Mouse (Mus musculus): ENCODE data around the gene Haus3. TPM values are rescaled to one million over a fixed set of nuclear protein-coding genes. Genes with fewer than 3 reads are reported as not detected.

The Haus3 gene
- polyA plus RNA-seq, 1 experiment from 2014 or later, result 57.0 TPM

DNA sequence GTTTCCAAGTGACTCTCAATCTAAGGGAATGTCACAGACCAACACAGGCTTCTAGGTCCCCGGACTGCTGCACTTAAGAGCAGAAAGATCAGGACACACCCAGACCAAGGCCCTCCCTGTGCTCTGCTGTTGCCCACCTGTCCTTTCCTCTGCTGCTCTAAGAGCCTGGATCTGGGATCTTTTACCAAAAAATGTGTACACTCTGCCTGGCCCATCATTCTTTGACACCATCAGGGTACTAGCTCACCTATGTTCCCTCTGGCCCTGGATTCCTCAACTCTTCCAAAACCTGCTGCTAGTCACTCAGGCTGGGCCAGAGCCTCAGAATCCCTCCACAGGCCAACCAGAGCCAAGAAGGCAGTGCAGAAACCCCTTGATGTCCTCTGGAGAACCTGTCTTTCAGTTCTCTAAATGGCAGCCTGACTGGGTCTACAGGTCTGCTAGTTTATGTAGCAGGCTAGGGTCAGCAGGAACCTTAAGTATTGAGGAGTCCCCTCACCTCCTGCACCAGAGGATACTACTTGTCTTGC lies 15.8 kb upstream of the Haus3 start:
- H3K27me3 ChIP-seq (ENCODE audit: control insufficient read depth, insufficient read depth, low read length), result no peaks in the 10 kb centered on the region
- H3K36me3 ChIP-seq (ENCODE audit: control insufficient read depth, insufficient read depth, low read length), result peaks cover 2% of the 10 kb centered on the region; the same call in 1 of the 2 replicates
- H3K4me3 ChIP-seq (ENCODE audit: low read depth, low read length), result no peak overlapping the region
- peaks cover 16% of the 10 kb centered on the region for H3K4me1 ChIP-seq (ENCODE audit: control insufficient read depth, insufficient read depth, low read length)
- H3K9me3 ChIP-seq (ENCODE audit: control insufficient read depth, low read length), result no peaks in the 10 kb centered on the region
- peak overlapping the region; percentile 90; the same call in 1 of the 2 replicates for H3K4me2 ChIP-seq (ENCODE audit: low read depth, severe bottlenecking)
- DNase-seq (ENCODE audit: low spot score), result no peak
- ATAC-seq (ENCODE audit: insufficient number of reproducible peaks, low FRiP score, low TSS enrichment, low read depth), result no peak
- WGBS, result 95% methylated on average over 1 of the region's 1 CpGs
- H3K9ac ChIP-seq (ENCODE audit: low read length), result no peak overlapping the region
- H3K27ac ChIP-seq (replicated peaks; ENCODE audit: low read depth, low read length), result no peak overlapping the region

DNA sequence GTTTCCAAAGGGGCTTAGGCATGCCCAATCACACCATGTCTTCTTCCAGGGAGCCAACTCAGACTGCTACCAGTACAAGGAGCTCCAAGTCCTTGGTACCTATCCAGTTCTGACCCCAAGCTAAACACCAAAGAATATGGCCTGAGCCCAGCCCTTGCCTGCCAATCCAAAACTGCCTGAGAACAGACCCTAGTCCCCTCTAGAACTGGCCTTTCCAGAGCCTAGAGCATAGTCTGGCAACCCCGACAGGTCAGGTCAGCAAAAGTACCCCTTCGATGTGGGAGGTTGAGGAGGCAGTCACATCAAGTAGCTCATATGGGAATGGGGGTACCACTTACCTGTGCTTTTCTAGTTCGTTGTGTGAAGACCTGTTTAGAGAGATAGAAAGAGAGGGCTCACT lies 14.6 kb upstream of the Haus3 start:
- DNase-seq (ENCODE audit: low spot score), result no peak
- H3K9ac ChIP-seq (ENCODE audit: low read length), result no peak overlapping the region

DNA sequence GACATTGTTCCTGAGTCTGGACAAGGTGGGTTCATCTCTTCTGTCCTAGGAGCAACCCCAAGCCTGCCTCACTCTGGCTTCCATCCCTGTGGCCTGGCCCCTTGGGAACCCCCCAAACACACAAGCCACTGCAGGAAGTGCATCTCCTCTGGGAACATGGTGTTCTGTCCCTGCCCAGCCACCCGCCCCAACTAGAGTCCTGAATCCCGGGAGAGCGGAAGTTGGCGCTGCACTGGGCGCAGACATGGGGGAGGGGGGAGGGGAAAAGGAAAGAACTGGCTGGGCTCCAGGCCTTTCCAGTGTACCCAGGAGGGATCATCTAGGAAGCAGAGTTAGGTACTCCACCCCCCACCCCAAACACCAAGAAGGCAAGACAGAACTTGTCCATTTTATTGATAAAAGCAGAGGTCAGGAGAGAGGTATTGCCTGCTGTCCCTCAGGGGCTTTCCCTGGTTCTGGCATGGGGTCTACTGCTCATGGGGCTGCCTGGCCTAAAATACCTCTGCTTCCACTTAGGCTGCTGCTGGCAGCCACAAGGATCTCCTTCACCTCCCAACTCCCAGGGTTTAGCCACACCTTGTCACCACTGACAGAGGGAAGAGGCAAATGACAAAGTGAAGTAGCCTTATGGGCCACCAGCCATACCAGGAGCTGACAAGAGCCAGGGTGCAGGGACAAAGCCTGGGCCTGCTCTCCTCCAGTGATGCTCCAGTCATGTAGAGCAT lies 14.0 kb upstream of the Haus3 start:
- Histone ChIP-seq H3K36me3 (ENCODE audit: control insufficient read depth, insufficient read depth, low read length) (peaks cover 2% of the 10 kb centered on the region; the same call in 1 of the 2 replicates), H3K4me3 (ENCODE audit: low read depth, low read length) (no peak overlapping the region), H3K27me3 (ENCODE audit: control insufficient read depth, insufficient read depth, low read length) (no peaks in the 10 kb centered on the region), H3K4me1 (ENCODE audit: control insufficient read depth, insufficient read depth, low read length) (peaks cover 13% of the 10 kb centered on the region), H3K9me3 (ENCODE audit: control insufficient read depth, low read length) (no peaks in the 10 kb centered on the region), H3K9ac (ENCODE audit: low read length) (no peak overlapping the region), H3K4me2 (ENCODE audit: low read depth, severe bottlenecking) (no peak overlapping the region), H3K27ac (replicated peaks; ENCODE audit: low read depth, low read length) (no peak overlapping the region)
- WGBS, result 79% methylated on average over 5 of the region's 5 CpGs
- no peak for ATAC-seq (ENCODE audit: insufficient number of reproducible peaks, low FRiP score, low TSS enrichment, low read depth)
- no peak for DNase-seq (ENCODE audit: low spot score)

More for the DNA sequence above, 14.6 kb upstream of the Haus3 start:
- no peak for ATAC-seq (ENCODE audit: insufficient number of reproducible peaks, low FRiP score, low TSS enrichment, low read depth)
- Histone ChIP-seq H3K4me3 (ENCODE audit: low read depth, low read length) (no peak overlapping the region), H3K4me2 (ENCODE audit: low read depth, severe bottlenecking) (no peak overlapping the region), H3K9me3 (ENCODE audit: control insufficient read depth, low read length) (no peaks in the 10 kb centered on the region), H3K4me1 (ENCODE audit: control insufficient read depth, insufficient read depth, low read length) (peaks cover 16% of the 10 kb centered on the region), H3K36me3 (ENCODE audit: control insufficient read depth, insufficient read depth, low read length) (peaks cover 2% of the 10 kb centered on the region; the same call in 1 of the 2 replicates), H3K27me3 (ENCODE audit: control insufficient read depth, insufficient read depth, low read length) (no peaks in the 10 kb centered on the region), H3K27ac (replicated peaks; ENCODE audit: low read depth, low read length) (no peak overlapping the region)
- WGBS, result 88% methylated on average over 3 of the region's 3 CpGs

DNA sequence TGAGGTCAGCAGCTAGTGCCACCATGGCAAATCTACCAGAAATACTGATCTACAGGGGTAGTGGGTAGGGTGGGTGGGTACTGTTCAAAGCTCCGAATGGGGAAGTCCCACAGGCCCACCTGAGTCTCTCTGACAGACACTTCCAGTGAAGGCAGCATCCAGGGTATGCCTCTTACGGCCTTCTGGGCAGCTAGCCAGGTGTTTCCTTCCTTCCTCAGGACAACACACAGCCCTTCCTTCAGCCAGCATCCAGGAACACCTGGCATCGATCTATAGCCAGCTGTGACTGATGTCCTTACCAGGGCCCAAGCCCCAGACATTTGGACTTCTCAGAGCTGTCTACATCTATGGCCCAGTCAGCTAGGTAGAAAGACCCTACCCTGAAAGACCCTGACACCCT lies 13.2 kb upstream of the Haus3 start:
- H3K9ac ChIP-seq (ENCODE audit: low read length), result no peak overlapping the region
- no peak overlapping the region for H3K4me2 ChIP-seq (ENCODE audit: low read depth, severe bottlenecking)
- DNase-seq (ENCODE audit: low spot score) (no peak), ATAC-seq (ENCODE audit: insufficient number of reproducible peaks, low FRiP score, low TSS enrichment, low read depth) (no peak)
- no peaks in the 10 kb centered on the region for H3K9me3 ChIP-seq (ENCODE audit: control insufficient read depth, low read length)
- peaks cover 11% of the 10 kb centered on the region for H3K4me1 ChIP-seq (ENCODE audit: control insufficient read depth, insufficient read depth, low read length)
- H3K27ac ChIP-seq (replicated peaks; ENCODE audit: low read depth, low read length), result no peak overlapping the region
- no peak overlapping the region for H3K4me3 ChIP-seq (ENCODE audit: low read depth, low read length)
- no peaks in the 10 kb centered on the region for H3K27me3 ChIP-seq (ENCODE audit: control insufficient read depth, insufficient read depth, low read length)
- H3K36me3 ChIP-seq (ENCODE audit: control insufficient read depth, insufficient read depth, low read length), result peaks cover 4% of the 10 kb centered on the region; the same call in 1 of the 2 replicates
- WGBS, result 89% methylated on average over 3 of the region's 3 CpGs

DNA sequence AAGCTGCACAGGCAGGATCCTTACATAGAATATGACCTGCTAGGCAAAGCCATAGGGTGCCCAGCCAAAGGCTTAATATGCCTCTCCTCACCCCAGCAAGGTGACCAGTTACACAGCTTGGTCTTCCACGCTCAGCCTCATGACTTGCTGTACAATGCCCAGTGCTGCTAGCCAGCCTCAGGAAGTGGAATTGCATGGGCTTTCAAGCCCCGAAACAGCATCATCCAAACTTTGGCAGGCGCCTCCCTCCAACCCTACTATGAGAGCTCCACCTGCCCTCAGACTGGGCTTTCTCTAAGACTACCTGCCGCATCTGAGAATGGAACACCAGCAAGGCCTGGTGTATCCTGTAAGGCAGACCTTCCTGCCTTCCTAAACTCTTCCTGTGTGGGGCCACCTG lies 8.5 kb upstream of the Haus3 start:
- no peaks in the 10 kb centered on the region for H3K27me3 ChIP-seq (ENCODE audit: control insufficient read depth, insufficient read depth, low read length)
- H3K9ac ChIP-seq (ENCODE audit: low read length), result no peak overlapping the region
- ATAC-seq (ENCODE audit: insufficient number of reproducible peaks, low FRiP score, low TSS enrichment, low read depth) (no peak), DNase-seq (ENCODE audit: low spot score) (peak; percentile 15)
- no peak overlapping the region for H3K27ac ChIP-seq (replicated peaks; ENCODE audit: low read depth, low read length)
- WGBS, result 93% methylated on average over 4 of the region's 4 CpGs
- H3K36me3 ChIP-seq (ENCODE audit: control insufficient read depth, insufficient read depth, low read length), result peaks cover 9% of the 10 kb centered on the region
- H3K4me2 ChIP-seq (ENCODE audit: low read depth, severe bottlenecking), result no peak overlapping the region
- no peaks in the 10 kb centered on the region for H3K9me3 ChIP-seq (ENCODE audit: control insufficient read depth, low read length)
- H3K4me1 ChIP-seq (ENCODE audit: control insufficient read depth, insufficient read depth, low read length), result no peaks in the 10 kb centered on the region
- H3K4me3 ChIP-seq (ENCODE audit: low read depth, low read length), result no peak overlapping the region

DNA sequence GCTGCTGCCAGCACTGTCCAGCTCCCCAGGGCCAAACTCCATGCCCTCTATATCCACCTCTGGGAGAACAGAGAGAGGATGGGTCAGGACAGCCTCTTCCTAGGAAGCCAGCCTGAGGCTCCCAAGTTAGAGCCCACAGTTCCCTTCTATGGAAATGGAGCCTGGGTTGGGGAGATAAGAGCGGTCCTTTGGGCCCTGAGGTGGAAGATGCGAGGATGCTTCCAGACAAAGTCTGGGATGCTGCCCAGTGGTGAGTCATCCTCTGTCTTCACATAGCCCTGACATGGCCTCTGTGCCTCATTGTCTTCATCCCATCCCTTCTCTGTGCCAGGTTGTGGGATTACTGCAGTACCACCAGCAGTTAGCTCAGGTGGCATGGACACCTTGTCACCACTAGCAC lies 7.8 kb upstream of the Haus3 start:
- 94% methylated on average over 2 of the region's 2 CpGs for WGBS
- DNase-seq (ENCODE audit: low spot score) (peak; percentile 15), ATAC-seq (ENCODE audit: insufficient number of reproducible peaks, low FRiP score, low TSS enrichment, low read depth) (no peak)
- H3K4me3 ChIP-seq (ENCODE audit: low read depth, low read length), result no peak overlapping the region
- H3K27me3 ChIP-seq (ENCODE audit: control insufficient read depth, insufficient read depth, low read length), result no peaks in the 10 kb centered on the region
- no peak overlapping the region for H3K9ac ChIP-seq (ENCODE audit: low read length)
- H3K36me3 ChIP-seq (ENCODE audit: control insufficient read depth, insufficient read depth, low read length), result peaks cover 7% of the 10 kb centered on the region
- no peaks in the 10 kb centered on the region for H3K9me3 ChIP-seq (ENCODE audit: control insufficient read depth, low read length)
- no peak overlapping the region for H3K27ac ChIP-seq (replicated peaks; ENCODE audit: low read depth, low read length)
- H3K4me1 ChIP-seq (ENCODE audit: control insufficient read depth, insufficient read depth, low read length), result no peaks in the 10 kb centered on the region
- H3K4me2 ChIP-seq (ENCODE audit: low read depth, severe bottlenecking), result no peak overlapping the region

DNA sequence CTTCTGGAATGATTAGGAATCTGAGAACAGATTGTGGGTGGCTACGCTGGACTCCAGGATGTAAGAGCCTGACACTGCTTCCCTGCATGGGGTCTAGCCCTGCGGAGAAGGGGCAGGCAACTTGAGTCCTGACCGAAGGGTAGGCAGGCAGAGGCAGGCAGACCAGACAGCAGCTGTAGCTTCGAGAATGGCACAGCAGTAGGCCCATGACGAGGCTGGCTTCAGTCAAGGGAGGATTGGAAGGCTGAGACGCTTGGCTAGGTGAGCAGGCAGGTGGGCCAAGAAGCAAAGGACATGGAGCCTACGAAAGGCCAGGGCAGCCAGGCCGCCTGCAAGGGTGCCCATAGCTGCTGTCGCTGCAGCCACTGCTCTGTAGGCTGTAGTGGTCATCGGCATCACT lies 7.4 kb upstream of the Haus3 start:
- no peaks in the 10 kb centered on the region for H3K4me1 ChIP-seq (ENCODE audit: control insufficient read depth, insufficient read depth, low read length)
- no peak overlapping the region for H3K4me3 ChIP-seq (ENCODE audit: low read depth, low read length)
- no peaks in the 10 kb centered on the region for H3K27me3 ChIP-seq (ENCODE audit: control insufficient read depth, insufficient read depth, low read length)
- WGBS, result 78% methylated on average over 10 of the region's 10 CpGs
- H3K36me3 ChIP-seq (ENCODE audit: control insufficient read depth, insufficient read depth, low read length), result peaks cover 7% of the 10 kb centered on the region
- DNase-seq (ENCODE audit: low spot score), result peak; percentile 10
- no peak overlapping the region for H3K4me2 ChIP-seq (ENCODE audit: low read depth, severe bottlenecking)
- no peaks in the 10 kb centered on the region for H3K9me3 ChIP-seq (ENCODE audit: control insufficient read depth, low read length)
- H3K27ac ChIP-seq (replicated peaks; ENCODE audit: low read depth, low read length), result no peak overlapping the region
- ATAC-seq (ENCODE audit: insufficient number of reproducible peaks, low FRiP score, low TSS enrichment, low read depth), result no peak
- no peak overlapping the region for H3K9ac ChIP-seq (ENCODE audit: low read length)

DNA sequence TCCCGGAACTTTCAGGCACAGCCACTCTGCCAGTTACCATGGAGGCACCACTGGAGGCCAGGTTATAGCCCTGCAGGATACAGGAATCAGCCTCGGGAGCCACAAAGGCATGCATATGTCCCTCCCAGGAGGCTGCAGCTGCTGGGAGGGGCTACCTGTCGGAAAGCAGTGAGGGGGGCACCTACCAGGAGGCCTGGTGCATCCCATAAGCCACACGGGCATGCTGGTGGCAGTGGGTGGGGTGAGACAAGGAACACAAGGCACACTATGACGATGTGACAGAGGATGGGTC lies 6.0 kb upstream of the Haus3 start:
- H3K9ac ChIP-seq (ENCODE audit: low read length), result no peak overlapping the region

More for the DNA sequence above, 6.0 kb upstream of the Haus3 start:
- Histone ChIP-seq H3K4me3 (ENCODE audit: low read depth, low read length) (no peak overlapping the region), H3K4me2 (ENCODE audit: low read depth, severe bottlenecking) (no peak overlapping the region), H3K27me3 (ENCODE audit: control insufficient read depth, insufficient read depth, low read length) (no peaks in the 10 kb centered on the region), H3K36me3 (ENCODE audit: control insufficient read depth, insufficient read depth, low read length) (peaks cover 7% of the 10 kb centered on the region), H3K27ac (replicated peaks; ENCODE audit: low read depth, low read length) (no peak overlapping the region), H3K4me1 (ENCODE audit: control insufficient read depth, insufficient read depth, low read length) (no peaks in the 10 kb centered on the region), H3K9me3 (ENCODE audit: control insufficient read depth, low read length) (no peaks in the 10 kb centered on the region)
- ATAC-seq (ENCODE audit: insufficient number of reproducible peaks, low FRiP score, low TSS enrichment, low read depth) (no peak), DNase-seq (ENCODE audit: low spot score) (peak; percentile 18)
- 21% methylated on average over 5 of the region's 5 CpGs for WGBS
